Mouse (Mus musculus): Measurements from ENCODE around the gene Arl15.

The Arl15 gene

GRCm38 (mm10) chr13:113939097-113939496 lies 144.8 kb downstream of the Arl15 start:
- no peak for DNase-seq

- DNase-seq: no peak
These were observed 145.4 kb downstream of the Arl15 start for GRCm38 (mm10) chr13:113939681-113940080.

- DNase-seq: no peak
These were observed 145.8 kb downstream of the Arl15 start for GRCm38 (mm10) chr13:113940151-113940550.

- no peak for DNase-seq
These were observed 147.6 kb downstream of the Arl15 start for GRCm38 (mm10) chr13:113941943-113942342.

GRCm38 (mm10) chr13:113947546-113947945 lies 153.2 kb downstream of the Arl15 start:
- no peak for DNase-seq

- DNase-seq: no peak
These were observed 155.4 kb downstream of the Arl15 start for GRCm38 (mm10) chr13:113949708-113950107.

GRCm38 (mm10) chr13:113950131-113950530 lies 155.8 kb downstream of the Arl15 start:
- no peak for DNase-seq

GRCm38 (mm10) chr13:113957438-113957837 lies 163.1 kb downstream of the Arl15 start:
- DNase-seq: no peak

GRCm38 (mm10) chr13:113964945-113965344 lies 170.6 kb downstream of the Arl15 start:
- no peak for DNase-seq

- DNase-seq: no peak
These were observed 176.4 kb downstream of the Arl15 start for GRCm38 (mm10) chr13:113970706-113971105.

- DNase-seq: no peak
These were observed 178.1 kb downstream of the Arl15 start for GRCm38 (mm10) chr13:113972401-113972800.

- no peak for DNase-seq
These were observed 180.6 kb downstream of the Arl15 start for GRCm38 (mm10) chr13:113974866-113975265.

GRCm38 (mm10) chr13:113975722-113976121 lies 181.4 kb downstream of the Arl15 start:
- no peak for DNase-seq

GRCm38 (mm10) chr13:113976936-113977335 lies 182.6 kb downstream of the Arl15 start:
- DNase-seq: no peak

- DNase-seq: no peak
These were observed 186.6 kb downstream of the Arl15 start for GRCm38 (mm10) chr13:113980739-113981460.

- no peak for DNase-seq
These were observed 187.2 kb downstream of the Arl15 start for GRCm38 (mm10) chr13:113981461-113982000.

- no peak for DNase-seq
These were observed 189.3 kb downstream of the Arl15 start for GRCm38 (mm10) chr13:113983633-113984032.

GRCm38 (mm10) chr13:113984491-113984890 lies 190.2 kb downstream of the Arl15 start:
- DNase-seq: no peak

- no peak for DNase-seq
These were observed 192.7 kb downstream of the Arl15 start for GRCm38 (mm10) chr13:113986864-113987562.

GRCm38 (mm10) chr13:113990247-113990646 lies 195.9 kb downstream of the Arl15 start:
- no peak for DNase-seq

- DNase-seq: no peak
These were observed 196.4 kb downstream of the Arl15 start for GRCm38 (mm10) chr13:113990701-113991100.

- DNase-seq: no peak
These were observed 198.8 kb downstream of the Arl15 start for GRCm38 (mm10) chr13:113993066-113993465.

- DNase-seq: no peak
These were observed 200.3 kb downstream of the Arl15 start for GRCm38 (mm10) chr13:113994586-113994985.

All from right cerebral cortex, postnatal 25 days (tissue).